Mouse (Mus musculus) megakaryocyte, embryonic 14.5 days (primary cell): ENCODE results near the gene Noct. TPM values are rescaled to one million over a fixed set of nuclear protein-coding genes. Genes with fewer than 3 reads are reported as not detected.

Source experiments
- H3K27me3 ChIP-seq: replicated peaks from 2 replicates; pipeline ENCODE3; 2012; ENCODE audit warnings: inconsistent platforms
- H3K36me3 ChIP-seq: replicated peaks from 2 replicates; pipeline ENCODE3; 2012; ENCODE audit warnings: low read length, inconsistent platforms, mixed read lengths
- H3K4me1 ChIP-seq: 2 replicates; pipeline ENCODE4 v1.6.1; 2012; ENCODE audit warnings: inconsistent platforms
- H3K4me3 ChIP-seq: replicated peaks from 2 replicates; pipeline ENCODE3; 2012; ENCODE audit warnings: moderate library complexity, mild to moderate bottlenecking, inconsistent platforms
- H3K9me3 ChIP-seq: 2 replicates; pipeline ENCODE4 v1.6.1; 2012; ENCODE audit warnings: inconsistent platforms
- FLI1 ChIP-seq: IDR thresholded peaks from 2 replicates; pipeline ENCODE4 v1.6.1; 2012; ENCODE audit warnings: low read length, inconsistent platforms, mixed read lengths
- GATA1 ChIP-seq: IDR thresholded peaks from 3 replicates; pipeline ENCODE4 v1.6.1; 2012; ENCODE audit warnings: mixed read lengths, low read length, inconsistent platforms, borderline replicate concordance
- polyA plus RNA-seq: library from polyadenylated mRNA; stranded (reverse); fragments of >175 nt; gene quantifications from 2 replicates; pipeline ENCODE4 v1.2.3, GENCODE M21; 2012; ENCODE audit warnings: low replicate concordance; ENCODE audit not compliant: insufficient read depth

Gene Noct
- polyA plus RNA-seq, 1 experiment = 4.9 TPM

- peaks cover 90% of the 10 kb centered on the region for H3K4me1 ChIP-seq
- no peaks in the 10 kb centered on the region for H3K9me3 ChIP-seq
- no peak for TF ChIP-seq GATA1
- no peak for TF ChIP-seq FLI1
- no peak overlapping the region for H3K4me3 ChIP-seq
- peaks cover 20% of the 10 kb centered on the region for H3K36me3 ChIP-seq
- no peaks in the 10 kb centered on the region for H3K27me3 ChIP-seq
Observed at GRCm38 (mm10) chr3:51228821-51229205, 4.6 kb downstream of the Noct start.

GRCm38 (mm10) chr3:51229226-51229625, 5.0 kb downstream of the Noct start:
- no peaks in the 10 kb centered on the region for H3K9me3 ChIP-seq
- H3K4me3 ChIP-seq = no peak overlapping the region
- H3K27me3 ChIP-seq = no peaks in the 10 kb centered on the region
- H3K4me1 ChIP-seq = peaks cover 90% of the 10 kb centered on the region
- peaks cover 20% of the 10 kb centered on the region for H3K36me3 ChIP-seq
- TF ChIP-seq FLI1 = no peak
- no peak for TF ChIP-seq GATA1

GRCm38 (mm10) chr3:51230146-51230835, 6.0 kb downstream of the Noct start:
- peak overlapping the region; percentile 12 for H3K4me3 ChIP-seq
- TF ChIP-seq FLI1 (no peak), GATA1 (no peak)
- peaks cover 98% of the 10 kb centered on the region for H3K4me1 ChIP-seq

GRCm38 (mm10) chr3:51230886-51231285, 6.6 kb downstream of the Noct start:
- no peak for TF ChIP-seq FLI1
- no peak for TF ChIP-seq GATA1
- no peaks in the 10 kb centered on the region for H3K9me3 ChIP-seq
- H3K4me3 ChIP-seq = no peak overlapping the region
- peaks cover 96% of the 10 kb centered on the region for H3K4me1 ChIP-seq
- no peaks in the 10 kb centered on the region for H3K27me3 ChIP-seq
- peaks cover 23% of the 10 kb centered on the region for H3K36me3 ChIP-seq

More at GRCm38 (mm10) chr3:51230146-51230835, 6.0 kb downstream of the Noct start:
- peaks cover 20% of the 10 kb centered on the region for H3K36me3 ChIP-seq
- no peaks in the 10 kb centered on the region for H3K9me3 ChIP-seq
- no peaks in the 10 kb centered on the region for H3K27me3 ChIP-seq

GRCm38 (mm10) chr3:51231499-51231898, 7.3 kb downstream of the Noct start:
- Histone ChIP-seq H3K4me1 (peaks cover 91% of the 10 kb centered on the region), H3K27me3 (no peaks in the 10 kb centered on the region), H3K9me3 (no peaks in the 10 kb centered on the region), H3K36me3 (peaks cover 25% of the 10 kb centered on the region), H3K4me3 (no peak overlapping the region)
- TF ChIP-seq FLI1 (no peak), GATA1 (no peak)

GRCm38 (mm10) chr3:51232205-51232910, 8.1 kb downstream of the Noct start:
- TF ChIP-seq GATA1 (no peak), FLI1 (no peak)
- peaks cover 28% of the 10 kb centered on the region for H3K36me3 ChIP-seq
- H3K4me1 ChIP-seq = peaks cover 89% of the 10 kb centered on the region
- H3K9me3 ChIP-seq = no peaks in the 10 kb centered on the region
- no peak overlapping the region for H3K4me3 ChIP-seq
- no peaks in the 10 kb centered on the region for H3K27me3 ChIP-seq

GRCm38 (mm10) chr3:51233474-51233873, 9.2 kb downstream of the Noct start:
- Histone ChIP-seq H3K9me3 (no peaks in the 10 kb centered on the region), H3K4me3 (no peak overlapping the region), H3K27me3 (no peaks in the 10 kb centered on the region), H3K36me3 (peaks cover 27% of the 10 kb centered on the region), H3K4me1 (peaks cover 90% of the 10 kb centered on the region)
- no peak for TF ChIP-seq GATA1
- no peak for TF ChIP-seq FLI1

GRCm38 (mm10) chr3:51233918-51234751, 9.9 kb downstream of the Noct start:
- Histone ChIP-seq H3K4me3 (peak overlapping the region; percentile 16), H3K9me3 (no peaks in the 10 kb centered on the region), H3K36me3 (peaks cover 22% of the 10 kb centered on the region), H3K27me3 (no peaks in the 10 kb centered on the region), H3K4me1 (peaks cover 90% of the 10 kb centered on the region)
- no peak for TF ChIP-seq GATA1
- TF ChIP-seq FLI1 = no peak

GRCm38 (mm10) chr3:51234752-51235055, 10.5 kb downstream of the Noct start:
- Histone ChIP-seq H3K4me3 (peak overlapping the region; percentile 16), H3K4me1 (peaks cover 89% of the 10 kb centered on the region)

GRCm38 (mm10) chr3:51238515-51238914, 14.3 kb downstream of the Noct start:
- H3K4me1 ChIP-seq = peaks cover 52% of the 10 kb centered on the region
- no peaks in the 10 kb centered on the region for H3K9me3 ChIP-seq
- H3K27me3 ChIP-seq = no peaks in the 10 kb centered on the region
- no peak for TF ChIP-seq GATA1
- H3K36me3 ChIP-seq = peaks cover 17% of the 10 kb centered on the region
- H3K4me3 ChIP-seq = peak overlapping the region; percentile 31

More at GRCm38 (mm10) chr3:51234752-51235055, 10.5 kb downstream of the Noct start:
- H3K9me3 ChIP-seq = no peaks in the 10 kb centered on the region
- no peaks in the 10 kb centered on the region for H3K27me3 ChIP-seq
- no peak for TF ChIP-seq FLI1
- peaks cover 26% of the 10 kb centered on the region for H3K36me3 ChIP-seq
